Mouse (Mus musculus): ENCODE measurements around the gene Sema6d. TPM values are rescaled to one million over a fixed set of nuclear protein-coding genes. Genes with fewer than 3 reads are reported as not detected.

Gene Sema6d
- polyA plus RNA-seq, 1 experiment: 6.9 TPM

DNA sequence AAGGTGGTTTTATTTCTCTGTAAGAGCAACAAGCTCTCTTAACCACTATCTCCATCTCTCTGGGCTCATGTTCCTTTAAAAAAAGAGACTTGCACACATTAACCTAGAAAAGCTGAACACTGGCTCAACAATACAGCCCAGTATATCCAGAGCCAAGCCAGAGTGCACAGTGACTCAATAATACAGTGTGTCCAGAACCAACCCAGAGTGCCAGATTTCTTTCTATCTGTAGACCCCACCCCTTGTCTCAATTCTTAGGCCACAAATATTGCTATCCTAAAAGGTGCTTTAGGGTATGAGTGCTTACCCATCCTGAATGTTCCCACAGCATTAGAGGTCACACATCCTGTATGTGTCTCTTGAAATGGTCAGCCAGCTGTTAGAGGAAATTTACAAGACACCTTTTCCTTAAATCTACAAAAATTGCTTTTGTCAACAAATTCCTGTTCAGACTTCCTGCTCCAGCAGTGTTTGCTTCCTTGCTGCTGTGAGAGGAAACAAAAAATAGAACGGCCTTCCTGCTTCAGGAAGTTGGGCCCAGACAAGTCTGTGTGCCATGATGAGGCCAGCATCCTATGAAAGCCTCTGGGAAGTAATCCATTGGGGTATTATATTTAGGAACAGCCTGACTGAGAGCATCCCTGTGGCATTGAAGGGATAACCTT, 465.1 kb downstream of the Sema6d start:
- no peak for DNase-seq (ENCODE audit: low read depth)

DNA sequence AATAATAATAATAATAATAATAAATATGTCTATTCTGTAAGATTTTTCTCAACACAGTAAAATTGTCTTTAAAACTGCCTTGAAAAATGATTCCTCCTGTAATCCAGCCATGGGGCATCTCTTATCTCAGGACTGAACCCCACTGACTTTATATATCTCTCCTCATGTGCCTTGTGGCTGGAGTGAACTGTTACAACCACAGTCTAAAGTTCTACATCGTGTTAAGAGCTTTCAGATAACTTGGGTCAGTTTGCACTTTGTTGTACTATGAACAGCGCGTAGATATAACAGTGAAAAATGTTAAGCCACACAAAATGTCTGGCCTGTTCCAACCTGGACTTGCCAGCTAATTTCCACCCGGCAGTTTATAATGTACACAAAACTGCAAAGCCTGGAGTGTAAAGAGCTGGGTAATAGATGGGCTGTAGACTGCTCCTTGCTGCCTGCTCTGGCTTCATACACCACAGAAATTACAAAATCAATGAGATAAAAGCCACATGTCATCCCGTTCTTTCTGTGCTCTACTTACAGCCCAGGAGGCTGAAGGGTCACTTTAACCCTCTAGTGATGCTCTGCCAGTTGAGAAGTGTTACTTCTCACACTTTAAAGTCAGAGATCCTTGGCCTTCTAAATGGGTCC, 467.2 kb downstream of the Sema6d start:
- DNase-seq (ENCODE audit: low read depth): no peak

DNA sequence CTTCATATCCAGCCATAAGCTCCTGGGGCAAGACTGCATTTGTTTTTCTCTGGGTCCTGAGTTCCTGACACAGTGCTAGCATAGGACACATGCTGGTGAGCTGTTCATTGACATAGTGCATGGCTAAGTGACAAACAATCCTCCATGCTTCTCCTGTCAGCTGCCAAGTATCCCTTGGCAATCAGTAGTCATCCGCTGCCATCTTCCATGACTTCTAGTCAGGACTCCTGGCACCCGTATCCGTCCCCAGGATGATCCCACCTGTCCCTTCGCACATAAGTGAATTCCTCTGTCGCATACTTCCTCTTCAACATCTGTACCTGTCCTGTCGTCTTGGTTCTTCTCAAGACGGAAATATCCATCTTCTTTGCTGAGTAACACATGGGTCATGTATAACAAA, 468.3 kb downstream of the Sema6d start:
- DNase-seq (ENCODE audit: low read depth): no peak

DNA sequence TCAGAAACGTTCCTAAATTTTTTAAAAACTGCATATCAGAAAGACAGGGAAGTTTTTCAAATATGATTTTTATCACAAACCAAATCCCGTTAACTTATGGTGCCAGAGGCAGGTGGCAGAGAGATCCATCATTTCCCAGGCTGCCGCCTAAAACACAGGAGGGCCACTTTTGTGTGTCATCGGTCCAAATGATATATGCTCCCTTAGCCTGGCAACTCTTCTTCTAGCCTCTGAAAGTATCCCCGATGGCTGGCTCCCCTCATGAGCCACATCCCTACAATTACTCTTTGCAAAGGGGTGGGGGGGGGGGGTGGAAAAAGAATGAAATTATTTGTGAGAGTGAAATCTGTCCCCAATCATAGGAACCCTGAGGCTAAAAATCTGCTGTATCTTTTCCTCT, 471.9 kb downstream of the Sema6d start:
- DNase-seq (ENCODE audit: low read depth): no peak

DNA sequence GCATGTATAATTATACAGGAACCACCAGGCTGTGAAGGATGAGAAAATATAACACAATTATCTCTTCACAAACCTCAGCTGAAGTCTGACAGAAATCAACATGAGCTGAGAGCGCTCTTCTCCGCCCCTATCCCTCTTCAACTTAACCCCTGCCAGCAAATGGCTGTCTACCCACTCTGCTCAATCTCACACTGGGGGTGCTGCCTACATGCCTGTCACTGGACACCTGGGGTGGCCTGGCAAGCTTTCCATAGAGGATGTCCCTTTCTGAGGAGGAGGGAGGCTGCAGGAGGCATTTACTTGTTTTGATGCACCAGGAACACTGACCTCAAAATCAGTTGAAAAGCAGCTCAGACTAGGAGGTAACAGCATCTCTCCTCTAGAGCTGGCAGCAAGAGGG, 472.3 kb downstream of the Sema6d start:
- DNase-seq (ENCODE audit: low read depth): no peak

DNA sequence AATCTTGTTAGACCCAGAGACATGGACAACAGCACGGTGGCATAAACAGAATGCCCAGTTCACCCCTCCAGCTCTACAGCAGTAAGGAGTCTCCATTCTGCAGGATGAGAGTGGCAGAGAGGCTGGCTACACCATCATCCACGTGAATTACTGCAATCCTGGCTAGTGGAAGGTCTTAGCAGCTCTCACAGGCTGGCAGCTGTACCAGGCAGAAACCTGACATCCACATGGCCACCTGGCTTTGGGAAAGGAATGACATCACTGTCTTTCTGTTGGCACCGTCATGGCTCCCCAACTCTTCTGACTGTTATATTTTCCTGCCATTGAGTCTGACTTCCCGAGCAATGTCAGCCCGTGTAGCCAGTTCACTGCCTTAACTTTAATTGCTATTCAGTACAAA, 474.0 kb downstream of the Sema6d start:
- no peak for DNase-seq (ENCODE audit: low read depth)

DNA sequence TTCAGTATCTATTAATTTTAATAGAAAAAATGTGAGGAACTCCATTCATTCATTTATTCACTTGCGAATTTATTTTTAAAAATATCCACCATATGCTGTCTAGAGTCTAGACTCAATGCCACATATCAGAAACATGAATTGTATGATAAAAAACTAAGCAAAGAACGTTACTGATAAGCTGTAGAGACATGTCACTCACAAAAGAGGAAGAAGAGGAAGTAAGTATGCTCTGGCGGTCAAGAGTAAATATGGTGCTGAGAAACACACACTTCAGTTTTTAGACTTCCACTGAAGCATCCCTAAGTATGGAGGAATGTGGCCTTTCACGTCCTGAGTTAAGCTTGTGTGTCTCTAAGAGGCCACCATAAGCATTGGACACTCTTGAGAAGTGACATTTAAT, 484.0 kb downstream of the Sema6d start:
- DNase-seq (ENCODE audit: low read depth): no peak

DNA sequence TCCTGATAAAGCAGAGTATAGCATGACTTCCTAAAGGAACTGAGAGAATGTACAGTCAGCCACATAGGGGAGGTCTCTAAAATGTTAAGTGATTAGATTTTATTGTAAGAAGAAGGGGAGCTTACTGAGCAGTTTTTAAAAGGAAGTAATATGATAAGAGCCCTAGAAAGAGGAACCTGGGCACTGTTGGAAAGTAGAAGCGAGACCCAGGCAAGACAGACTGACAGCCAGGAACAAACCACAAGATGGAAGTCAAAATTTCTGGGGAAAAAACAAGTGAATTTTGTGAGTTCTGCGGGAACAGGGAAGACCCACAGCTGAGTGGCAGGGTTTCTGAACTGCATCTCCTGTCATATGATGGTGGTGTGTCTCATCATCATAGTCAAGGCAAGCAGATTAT, 486.3 kb downstream of the Sema6d start:
- no peak for DNase-seq (ENCODE audit: low read depth)

DNA sequence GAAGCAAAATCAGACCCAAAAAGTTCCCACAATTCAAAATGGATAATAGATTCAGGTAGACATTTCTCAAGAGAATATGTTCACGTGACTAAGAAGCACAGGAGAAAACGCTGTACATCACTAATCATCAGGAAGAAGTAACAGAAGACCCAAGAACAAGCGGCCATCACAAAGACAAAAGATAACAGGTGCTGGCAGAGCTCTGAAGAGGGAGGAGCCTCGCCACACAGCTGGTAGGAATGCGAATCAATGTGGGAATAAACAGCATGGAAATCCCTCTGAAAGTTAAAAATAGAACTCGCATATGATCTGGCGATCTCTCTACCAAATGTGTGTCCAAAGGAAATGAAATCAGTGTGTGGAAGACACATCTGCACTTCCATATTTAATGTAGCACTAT, 493.8 kb downstream of the Sema6d start:
- DNase-seq (ENCODE audit: low read depth): no peak

DNA sequence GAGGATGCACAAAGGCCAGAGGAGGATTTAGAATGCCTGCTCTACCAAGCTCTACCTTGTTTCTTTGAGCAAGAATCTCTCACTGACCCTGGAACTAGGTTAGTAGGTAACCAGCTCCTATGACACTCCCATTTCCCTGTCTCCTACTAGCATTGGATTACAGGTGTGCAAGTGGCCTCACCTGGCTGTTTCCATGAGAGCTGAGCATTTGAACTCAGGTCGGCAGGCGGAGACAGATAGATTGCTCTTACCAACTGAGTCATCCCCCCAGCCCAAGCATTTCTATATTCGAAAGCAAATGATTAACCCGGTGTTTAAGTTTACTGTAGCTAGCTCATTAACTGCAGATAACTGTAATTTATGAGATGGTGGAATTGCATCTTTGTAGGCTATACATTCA, 503.0 kb downstream of the Sema6d start:
- no peak for DNase-seq (ENCODE audit: low read depth)

DNA sequence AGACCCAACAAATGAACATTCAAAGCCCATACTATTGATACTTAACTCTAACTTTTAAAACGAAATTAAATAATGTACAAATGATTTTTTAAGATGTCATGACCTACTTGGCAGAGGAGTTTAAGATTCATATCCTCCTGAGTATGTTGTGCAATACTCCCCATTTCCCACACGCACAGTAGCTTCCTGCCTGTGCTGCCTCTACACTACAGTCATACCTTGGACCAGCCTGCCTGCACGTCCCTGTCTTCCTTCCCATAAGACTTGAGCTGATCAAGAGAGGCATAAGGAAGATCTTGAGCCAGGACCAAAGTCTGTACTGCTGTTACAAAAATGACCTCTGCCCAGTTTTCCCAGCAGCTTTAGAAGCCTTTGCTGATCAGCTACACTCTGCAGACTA, 509.2 kb downstream of the Sema6d start:
- no peak for DNase-seq (ENCODE audit: low read depth)

DNA sequence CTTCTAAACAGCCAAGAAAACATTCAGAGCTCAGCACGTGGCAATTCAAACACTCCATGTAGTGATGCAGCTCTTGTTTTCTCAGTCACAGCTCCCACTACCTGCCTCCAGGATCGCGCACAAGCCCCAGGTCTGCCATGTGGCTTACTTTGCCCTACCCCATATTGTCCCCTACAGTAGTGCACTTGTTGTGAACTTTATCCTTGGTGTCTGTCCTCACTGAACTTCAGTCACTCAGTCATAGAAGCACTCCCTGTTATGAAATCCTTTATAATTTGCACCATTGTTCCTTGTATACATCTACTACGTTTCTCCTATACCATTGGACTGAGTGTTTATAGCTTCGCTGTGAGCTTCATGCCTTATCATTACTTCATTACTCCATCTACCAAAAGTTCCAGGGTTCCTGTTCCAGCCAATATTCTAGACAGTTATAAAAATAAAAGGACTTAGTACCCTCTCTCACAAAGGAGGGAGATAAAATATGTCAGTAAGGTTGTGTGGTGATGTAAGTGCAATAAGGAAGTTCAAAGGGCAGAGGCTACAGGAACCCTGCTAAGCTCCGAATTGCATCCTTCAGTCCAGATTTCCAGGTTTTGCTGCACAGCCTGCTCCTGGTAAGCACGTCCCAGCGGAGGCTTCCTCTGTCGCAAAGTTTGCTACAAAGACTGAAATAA, 512.1 kb downstream of the Sema6d start:
- no peak for DNase-seq (ENCODE audit: low read depth)

DNA sequence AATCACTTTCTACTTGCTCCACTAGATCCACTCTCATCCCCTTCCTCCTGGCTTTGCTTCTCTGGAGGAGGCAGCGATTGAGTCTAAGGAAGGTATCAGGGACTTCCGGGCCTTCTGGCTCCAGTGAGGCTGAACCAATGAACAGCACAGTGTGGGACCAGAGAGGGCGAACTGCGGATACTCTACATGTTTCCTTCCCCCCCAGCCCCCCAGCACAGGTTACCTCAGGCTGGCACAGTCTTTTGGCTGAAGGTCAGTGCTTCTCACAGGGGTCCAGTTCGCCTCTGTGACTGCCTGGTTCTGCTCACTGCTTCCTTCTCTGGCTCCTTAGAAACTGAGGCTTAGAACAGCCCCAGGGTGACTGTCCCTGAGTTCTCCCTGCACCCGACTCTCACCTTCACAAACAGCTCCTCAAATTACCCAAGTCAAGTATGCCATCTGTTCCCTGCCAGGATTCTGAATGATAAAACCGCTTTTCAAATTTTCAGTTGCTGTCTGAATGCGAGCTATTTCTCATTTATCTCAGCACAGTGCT, 512.7 kb downstream of the Sema6d start:
- DNase-seq (ENCODE audit: low read depth): no peak

DNA sequence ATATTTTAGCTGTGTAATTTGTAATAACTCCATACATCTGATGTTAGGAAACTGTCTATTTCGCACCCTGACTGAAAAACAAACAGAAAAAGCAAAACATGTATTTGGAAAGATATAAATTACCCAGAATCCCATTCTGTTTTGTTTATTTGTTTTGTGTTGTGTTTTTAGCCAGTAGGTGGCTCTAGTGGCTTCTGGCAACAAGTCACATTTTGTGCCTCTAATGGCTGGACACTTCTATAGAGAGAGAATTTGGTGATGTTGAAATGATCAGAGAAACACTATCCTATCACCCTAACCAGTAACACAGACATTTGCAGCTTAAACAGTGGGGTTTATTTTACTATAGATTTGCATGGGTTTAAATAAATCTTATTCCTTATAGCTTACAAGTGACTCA, 515.6 kb downstream of the Sema6d start:
- DNase-seq (ENCODE audit: low read depth): no peak

DNA sequence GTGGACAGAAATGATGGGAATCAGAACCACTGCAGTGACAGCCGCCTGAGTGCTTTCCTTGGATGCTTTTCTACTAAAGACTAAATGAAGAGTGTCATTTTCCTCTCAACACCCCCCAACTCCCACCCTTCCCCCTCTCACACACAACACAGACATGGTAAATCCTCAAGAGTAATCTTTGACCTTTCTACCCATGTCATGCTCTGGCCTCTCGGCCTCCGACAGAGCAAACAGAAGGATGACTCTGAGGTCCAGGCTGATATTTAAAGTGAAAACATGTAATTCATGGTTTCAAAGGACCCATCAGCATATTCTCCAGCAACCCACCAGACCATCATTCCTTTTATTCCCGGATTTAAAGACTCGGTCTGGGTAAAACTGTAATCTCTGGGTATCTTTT, 518.2 kb downstream of the Sema6d start:
- no peak for DNase-seq (ENCODE audit: low read depth)

DNA sequence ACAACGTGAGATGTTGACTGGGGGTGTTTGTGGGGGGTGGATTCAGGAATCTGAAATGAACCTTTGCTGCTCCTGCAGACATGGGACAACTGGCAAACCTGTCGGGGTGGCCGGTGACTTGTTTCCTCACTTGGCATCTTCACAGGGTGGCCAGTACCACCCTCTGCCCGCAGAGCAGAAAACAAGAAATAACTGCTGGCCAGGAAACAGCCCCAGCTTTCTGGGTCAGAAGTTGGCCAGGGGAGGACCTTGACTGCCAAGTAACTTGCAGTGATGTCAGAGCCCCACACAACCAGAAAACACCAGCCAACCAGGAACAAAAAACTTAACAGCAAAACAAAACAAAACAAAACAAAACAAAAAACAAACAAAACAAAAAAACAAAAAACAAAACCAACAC, 518.8 kb downstream of the Sema6d start:
- DNase-seq (ENCODE audit: low read depth): no peak

DNA sequence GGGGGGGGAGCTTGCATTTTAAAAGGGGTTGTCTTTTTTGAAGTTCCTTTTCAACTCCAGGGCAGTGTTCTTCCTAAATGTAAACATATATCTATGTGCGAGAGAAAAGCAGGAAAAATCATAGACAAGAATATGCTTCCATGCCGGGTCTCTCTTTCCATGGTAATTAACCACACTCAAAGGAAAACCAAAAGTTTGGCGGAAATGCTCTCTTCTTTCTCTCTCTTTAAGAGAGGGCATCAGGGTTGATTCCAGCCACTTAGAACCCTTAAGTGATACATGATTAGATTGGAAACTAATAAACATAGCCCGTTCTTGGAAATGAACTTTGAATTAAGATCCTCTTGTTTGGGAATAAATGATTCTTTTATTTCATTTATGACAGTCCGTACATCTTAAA, 519.2 kb downstream of the Sema6d start:
- DNase-seq (ENCODE audit: low read depth): no peak

DNA sequence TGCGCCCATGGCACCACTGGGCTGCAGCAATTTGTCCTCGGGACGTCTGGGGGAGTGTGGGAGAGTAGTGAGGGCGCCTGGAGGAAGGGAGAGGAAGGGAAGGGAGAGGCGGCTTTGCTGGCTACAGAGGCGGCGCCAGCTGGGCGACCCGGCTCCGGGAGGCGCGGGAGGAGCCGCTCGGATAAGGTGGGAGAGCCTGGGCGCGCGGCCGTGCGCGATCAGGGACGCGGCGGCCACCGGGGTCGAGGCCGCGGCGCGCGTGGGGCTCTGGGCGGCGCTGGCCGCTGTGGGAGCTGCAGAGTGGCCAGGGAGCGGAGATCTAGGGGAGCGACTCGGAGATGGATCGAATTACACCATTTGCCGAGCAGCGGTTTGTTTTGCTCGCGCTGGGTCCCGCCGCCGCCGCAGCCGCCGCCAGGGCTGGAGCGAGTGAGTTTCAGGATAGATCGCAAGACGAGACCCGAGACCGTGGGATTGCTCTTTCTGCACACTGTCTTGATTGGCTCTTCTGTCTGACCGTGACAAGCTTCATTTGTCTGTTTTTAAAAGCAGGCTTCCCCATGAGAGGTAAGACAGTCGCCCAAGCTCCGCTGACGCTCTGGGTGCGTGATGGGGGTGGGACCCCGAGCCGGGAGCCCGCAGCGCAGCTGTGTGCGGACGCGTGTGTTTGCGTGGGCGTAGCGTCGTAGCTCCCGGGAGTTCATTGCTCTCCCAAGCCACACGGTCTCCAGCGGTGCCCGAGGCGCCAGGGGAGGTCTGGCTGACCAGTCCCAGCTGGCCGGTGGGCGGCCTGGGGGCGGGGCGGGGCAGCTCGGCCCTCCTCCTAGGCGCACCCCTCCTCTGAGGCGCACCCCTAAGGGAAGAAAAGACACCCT, 520.2 kb downstream of the Sema6d start:
- no peak for DNase-seq (ENCODE audit: low read depth)

DNA sequence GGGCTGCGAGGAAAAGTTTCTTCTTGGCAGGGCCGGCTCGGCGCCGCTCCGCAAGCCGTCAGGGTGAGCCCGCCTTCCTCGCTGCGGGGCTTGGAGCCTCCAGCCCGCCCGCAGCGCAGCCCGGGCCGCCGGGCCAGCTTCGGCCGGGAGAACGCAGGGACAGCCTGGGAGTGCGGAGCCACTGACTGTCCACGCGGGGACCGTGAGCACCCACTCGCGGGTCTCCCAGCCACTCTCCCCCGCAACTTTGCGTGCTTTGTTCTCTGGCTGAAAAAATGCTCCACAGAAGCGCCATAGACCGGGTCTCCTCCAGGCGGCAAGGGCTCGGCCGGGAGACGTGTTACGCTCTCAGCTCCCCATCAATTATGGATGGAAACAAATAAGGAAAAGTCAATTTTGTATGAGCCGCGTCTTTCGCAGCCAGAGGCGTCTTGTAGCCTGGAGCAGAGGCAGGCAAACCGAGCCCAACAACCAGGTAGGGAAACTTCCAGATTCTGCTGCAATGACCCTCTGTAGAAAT, 520.9 kb downstream of the Sema6d start:
- no peak for DNase-seq (ENCODE audit: low read depth)

DNA sequence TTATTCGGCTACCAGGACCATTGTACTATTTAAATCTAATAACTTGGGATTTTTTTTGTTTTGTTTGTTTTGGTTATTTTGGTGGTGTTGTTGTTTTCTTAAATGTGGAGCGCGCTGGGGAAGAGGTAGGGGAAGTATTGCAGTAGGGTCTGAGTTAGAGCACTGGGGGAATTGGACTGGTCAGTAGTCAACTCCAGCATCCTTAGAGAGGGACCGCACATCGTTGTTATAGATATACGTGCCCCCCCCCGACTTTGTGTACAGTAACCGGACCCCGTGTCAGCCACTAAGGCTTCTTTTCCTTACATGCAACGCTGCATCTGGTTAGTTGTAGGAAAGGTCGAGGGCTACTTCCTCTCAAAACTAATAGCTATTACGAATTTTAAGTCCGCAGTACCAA, 521.5 kb downstream of the Sema6d start:
- DNase-seq (ENCODE audit: low read depth): no peak

DNA sequence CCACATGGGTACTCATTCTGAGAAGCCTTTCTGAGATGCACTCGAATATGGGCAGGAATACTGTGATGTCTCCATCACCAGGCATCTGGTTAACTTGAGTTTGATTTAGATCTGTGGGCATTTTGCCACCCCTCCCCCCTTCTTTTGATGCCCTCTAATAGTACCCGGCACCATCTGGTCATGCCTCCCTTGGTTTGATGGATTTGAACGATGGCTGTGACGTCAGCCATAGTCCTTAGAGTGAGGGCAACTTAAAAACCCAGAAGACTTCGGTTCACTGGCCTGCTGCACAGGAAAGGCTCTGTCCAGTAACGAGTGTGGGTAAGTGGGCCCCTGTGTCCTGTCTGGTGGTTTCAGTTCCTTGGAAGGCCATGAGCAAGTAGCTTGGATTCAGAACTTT, 522.5 kb downstream of the Sema6d start:
- DNase-seq (ENCODE audit: low read depth): no peak
